Mouse (Mus musculus): ENCODE measurements around the gene Wnt6.
"Not testable (repeated sequence)": the region's sequence is repeated elsewhere in the genome, so short reads cannot be mapped to it uniquely, and the experiment has no call there.

The Wnt6 gene

GRCm38 (mm10) chr1:74807551-74808071 is 35.9 kb downstream of the Wnt6 start:
- no peak for DNase-seq

- DNase-seq, result peak; percentile 95
Observed at GRCm38 (mm10) chr1:74808078-74808477, 36.4 kb downstream of the Wnt6 start.

GRCm38 (mm10) chr1:74809007-74809406 is 37.3 kb downstream of the Wnt6 start:
- DNase-seq, result no peak

- no peak for DNase-seq
Observed at GRCm38 (mm10) chr1:74814931-74815647, 43.4 kb downstream of the Wnt6 start.

GRCm38 (mm10) chr1:74815965-74816364 is 44.3 kb downstream of the Wnt6 start:
- not testable (repeated sequence) for DNase-seq

- peak; percentile 95 for DNase-seq
Observed at GRCm38 (mm10) chr1:74816612-74817199, 45.0 kb downstream of the Wnt6 start.

GRCm38 (mm10) chr1:74817219-74817618 is 45.5 kb downstream of the Wnt6 start:
- no peak for DNase-seq

GRCm38 (mm10) chr1:74818509-74818908 is 46.8 kb downstream of the Wnt6 start:
- DNase-seq, result no peak

GRCm38 (mm10) chr1:74823598-74823997 is 51.9 kb downstream of the Wnt6 start:
- DNase-seq, result not testable (repeated sequence)

GRCm38 (mm10) chr1:74824518-74825302 is 53.0 kb downstream of the Wnt6 start:
- no peak for DNase-seq

- no peak for DNase-seq
Observed at GRCm38 (mm10) chr1:74830061-74830460, 58.4 kb downstream of the Wnt6 start.

- DNase-seq, result no peak
Observed at GRCm38 (mm10) chr1:74833255-74833654, 61.6 kb downstream of the Wnt6 start.

All from lung, postnatal 36 days (tissue).